Comparison of ENCODE assay signal across 8 mouse cellular contexts in genomic region chr9:88719989-88720537, GRCm38 (mm10). TPM values are rescaled to one million over a fixed set of nuclear protein-coding genes. Genes with fewer than 3 reads are reported as not detected.
A peak's percentile ranks its signal among the peaks of the same experiment; 100 is the strongest.
DNase-seq lines count a peak whose midpoint lies in the region; ATAC-seq and TF ChIP-seq lines count a peak whose summit lies in the region.
"Not testable (repeated sequence)": the region's sequence is repeated elsewhere in the genome, so short reads cannot be mapped to it uniquely, and the experiment has no call there.

Gene Mthfsl (minus strand): TSS chr9:88720296.

- not testable (repeated sequence) for DNase-seq in CH12.LX (ENCODE audit: extremely low read depth); limb, embryonic 10.5 days (ENCODE audit: low spot score); spleen, adult 2 months (ENCODE audit: low read depth in 1 of 2, low spot score in 2 of 2)
- peak; percentile 48 for DNase-seq in brain, embryonic 14.5 days (ENCODE audit: low read depth)
- DNase-seq in kidney, adult 9 months = peak; percentile 67
- peak; percentile 85 for DNase-seq in midbrain, embryonic 11.5 days (ENCODE audit: low spot score, missing footprints)

- peak in 1 of 2 experiments; percentile 17; a peak in 2 of 4 replicates for TF ChIP-seq CTCF in CH12.LX (conservative IDR thresholded peaks at IDR 0.05 in 1 of 2, IDR thresholded peaks at IDR 0.05 in 1 of 2; ENCODE audit: low read depth in 2 of 2, low read length in 2 of 2)
- not testable (repeated sequence) for TF ChIP-seq CTCF in brain, embryonic 14.5 days (IDR thresholded peaks at IDR 0.05; ENCODE audit: borderline replicate concordance, extremely low read depth, insufficient read depth, insufficient read length); spleen, adult 2 months (IDR thresholded peaks at IDR 0.05; ENCODE audit: extremely low read depth, insufficient read depth, insufficient read length, insufficient replicate concordance)

- TF ChIP-seq EP300 in CH12.LX (IDR thresholded peaks at IDR 0.05; ENCODE audit: low read length) = not testable (repeated sequence)

- peaks cover 8 to 10% of the 10 kb centered on the region in 2 experiments; a peak in 3 of 4 replicates for H3K4me1 ChIP-seq in CH12.LX (ENCODE audit: control insufficient read depth in 1 of 2, insufficient read depth in 2 of 2)
- H3K4me1 ChIP-seq in erythroblast, embryonic 14.5 days (ENCODE audit: control insufficient read depth); heart, embryonic 12.5 days (replicated peaks); limb, embryonic 10.5 days; midbrain, embryonic 11.5 days (ENCODE audit: control insufficient read depth, insufficient read depth, low read length); spleen, adult 2 months (ENCODE audit: control insufficient read depth, insufficient read depth, insufficient read length): not testable (repeated sequence)

- not testable (repeated sequence) for H3K79me2 ChIP-seq in CH12.LX (replicated peaks; ENCODE audit: control insufficient read depth, extremely low read depth, insufficient read depth, poor library complexity, severe bottlenecking)

- H3K4me3 ChIP-seq in CH12.LX (replicated peaks in 1 of 3; ENCODE audit: low read depth in 2 of 3, low read length in 2 of 3, poor library complexity in 1 of 3) = peak within 1 kb of the TSS; percentile 42 to 60 (median 59)
- H3K4me3 ChIP-seq in erythroblast, embryonic 14.5 days (replicated peaks) = peak within 1 kb of the TSS; percentile 53
- H3K4me3 ChIP-seq in heart, embryonic 12.5 days = peak within 1 kb of the TSS; percentile 41
- peak within 1 kb of the TSS; percentile 39 for H3K4me3 ChIP-seq in limb, embryonic 10.5 days
- peak within 1 kb of the TSS; percentile 19 for H3K4me3 ChIP-seq in midbrain, embryonic 11.5 days (ENCODE audit: low read depth, low read length)
- peak within 1 kb of the TSS; percentile 55 for H3K4me3 ChIP-seq in spleen, adult 2 months (ENCODE audit: extremely low read depth, insufficient read depth, insufficient read length)

- H3K9me3 ChIP-seq in CH12.LX (replicated peaks; ENCODE audit: low read length); erythroblast, embryonic 14.5 days (ENCODE audit: control insufficient read depth, low read length); heart, embryonic 12.5 days (replicated peaks); limb, embryonic 10.5 days (replicated peaks); midbrain, embryonic 11.5 days (ENCODE audit: control insufficient read depth, low read length): not testable (repeated sequence)

- TF ChIP-seq RAD21 in CH12.LX (IDR thresholded peaks at IDR 0.05; ENCODE audit: low read depth, low read length) = not testable (repeated sequence)

- not testable (repeated sequence) for H3K27me3 ChIP-seq in CH12.LX (replicated peaks); erythroblast, embryonic 14.5 days (ENCODE audit: control insufficient read depth); heart, embryonic 12.5 days (replicated peaks); limb, embryonic 10.5 days (ENCODE audit: low read depth, poor library complexity, severe bottlenecking); midbrain, embryonic 11.5 days (ENCODE audit: control insufficient read depth, insufficient read depth, low read length); spleen, adult 2 months (ENCODE audit: control insufficient read depth, insufficient read depth, low read length)

- not testable (repeated sequence) for H3K36me3 ChIP-seq in CH12.LX (replicated peaks in 1 of 2; ENCODE audit: control insufficient read depth in 1 of 2, insufficient read depth in 1 of 2, low read length in 1 of 2); erythroblast, embryonic 14.5 days (ENCODE audit: control insufficient read depth); heart, embryonic 12.5 days; limb, embryonic 10.5 days; midbrain, embryonic 11.5 days (ENCODE audit: control insufficient read depth, insufficient read depth, low read length); spleen, adult 2 months (ENCODE audit: control insufficient read depth, insufficient read depth, low read length)

- ATAC-seq in heart, embryonic 12.5 days (ENCODE audit: insufficient number of reproducible peaks, low FRiP score) = 0 out of 2 replicates have a peak, but pooled peaks have one; percentile 38
- ATAC-seq in midbrain, embryonic 11.5 days (ENCODE audit: low FRiP score) = peak; percentile 53

- peak within 1 kb of the TSS; percentile 76 for H3K9ac ChIP-seq in CH12.LX (ENCODE audit: insufficient read depth, low read depth)
- H3K9ac ChIP-seq in heart, embryonic 12.5 days = not testable (repeated sequence)
- 0 out of 2 replicates have a peak within 1 kb of the TSS, but pooled peaks have one; percentile 18 for H3K9ac ChIP-seq in midbrain, embryonic 11.5 days (ENCODE audit: low read length)

- H3K4me2 ChIP-seq in CH12.LX (ENCODE audit: insufficient read depth, low read depth, poor library complexity, severe bottlenecking) = peak within 1 kb of the TSS; percentile 91; the same call in 1 of the 2 replicates
- peak within 1 kb of the TSS; percentile 64 for H3K4me2 ChIP-seq in heart, embryonic 12.5 days
- peak within 1 kb of the TSS; percentile 33 for H3K4me2 ChIP-seq in midbrain, embryonic 11.5 days

- in situ Hi-C loops in CH12.LX (cut with MboI; ENCODE audit: low pct_ligation_motif_present, low pct_unique_long_range_greater_than_20kb, low sequenced_read_pairs) = not testable (repeated sequence)

- dilution Hi-C loops in CH12.LX (cut with MboI; ENCODE audit: extremely low pct_ligation_motif_present, extremely low pct_unique_long_range_greater_than_20kb, low sequenced_read_pairs) = not testable (repeated sequence)

- H3K27ac ChIP-seq in CH12.LX (ENCODE audit: insufficient read depth, low read depth) = peak within 1 kb of the TSS; percentile 93
- peak within 1 kb of the TSS; percentile 87 for H3K27ac ChIP-seq in heart, embryonic 12.5 days (ENCODE audit: poor library complexity, severe bottlenecking)
- peak within 1 kb of the TSS; percentile 77; the same call in 1 of the 2 replicates for H3K27ac ChIP-seq in limb, embryonic 10.5 days
- H3K27ac ChIP-seq in midbrain, embryonic 11.5 days (ENCODE audit: low read depth, low read length) = not testable (repeated sequence)
- peak within 1 kb of the TSS; percentile 89 for H3K27ac ChIP-seq in spleen, adult 2 months (ENCODE audit: insufficient read depth, low read length)

- 0 out of 2 replicates have a peak, but pooled peaks have one; percentile 13 for TF ChIP-seq POLR2A in CH12.LX (IDR thresholded peaks at IDR 0.05; ENCODE audit: low read depth, low read length)
- not testable (repeated sequence) for TF ChIP-seq POLR2A in brain, embryonic 14.5 days (IDR thresholded peaks at IDR 0.05; ENCODE audit: borderline replicate concordance, extremely low read depth, insufficient read depth, insufficient read length, poor library complexity, severe bottlenecking); spleen, adult 2 months (IDR thresholded peaks at IDR 0.05; ENCODE audit: low read depth, low read length)

- 27% methylated on average over 11 of the region's 12 CpGs for WGBS in heart, embryonic 12.5 days
- WGBS in limb, embryonic 10.5 days = 37% methylated on average over 11 of the region's 12 CpGs
- 26% methylated on average over 11 of the region's 12 CpGs for WGBS in midbrain, embryonic 11.5 days
- WGBS in spleen, adult 2 months = 8% methylated on average over 11 of the region's 12 CpGs

RNA-seq across cellular contexts. Expression of gene Mthfsl, which starts in this region (rescaled TPM):
- 29.6 and 34.1 TPM in 2 replicates for total RNA-seq in CH12.LX (2012; rRNA removed)
- total RNA-seq in CH12.LX (2014; rRNA removed) = 31.8 and 32.2 TPM in 2 replicates
- polyA plus RNA-seq in CH12.LX (2012; ENCODE audit: insufficient read length, low read depth) = 30.2 and 34.2 TPM in 2 replicates
- polyA plus RNA-seq in brain, embryonic 14.5 days (2012; rRNA removed) = 25.1 and 26.0 TPM in 2 replicates
- polyA plus RNA-seq in erythroblast, embryonic 14.5 days (2012) = 0.12 and 0.51 TPM in 2 replicates
- 25.7 and 27.6 TPM in 2 replicates for polyA plus RNA-seq in heart, embryonic 12.5 days (2016; fragmentation: Nextera tagmentation; extraction: Ambion mirVana)
- 26.5 and 33.8 TPM in 2 replicates for polyA plus RNA-seq in limb, embryonic 10.5 days (2016; fragmentation: Nextera tagmentation; extraction: Ambion mirVana)
- 21.8 and 26.6 TPM in 2 replicates for polyA plus RNA-seq in midbrain, embryonic 11.5 days (2014; fragmentation: Nextera tagmentation; extraction: Ambion mirVana)
- polyA plus RNA-seq in spleen, adult 2 months (2012; rRNA removed) = 6.6 and 10.7 TPM in 2 replicates

Comparison
In these comparisons a context has a peak if more than half of its experiments do, and no peak if none do; other contexts are left out.
1. H3K4me2 ChIP-seq: peak in every context shown above with its lines; median percentile 91 in CH12.LX; 64 in heart, embryonic 12.5 days; 33 in midbrain, embryonic 11.5 days.